Mouse (Mus musculus): Measurements from ENCODE around the gene Cdca7. TPM values are rescaled to one million over a fixed set of nuclear protein-coding genes. Genes with fewer than 3 reads are reported as not detected.

The Cdca7 gene
- polyA plus RNA-seq, 1 experiment from 2014 or later = 81.5 TPM

DNA sequence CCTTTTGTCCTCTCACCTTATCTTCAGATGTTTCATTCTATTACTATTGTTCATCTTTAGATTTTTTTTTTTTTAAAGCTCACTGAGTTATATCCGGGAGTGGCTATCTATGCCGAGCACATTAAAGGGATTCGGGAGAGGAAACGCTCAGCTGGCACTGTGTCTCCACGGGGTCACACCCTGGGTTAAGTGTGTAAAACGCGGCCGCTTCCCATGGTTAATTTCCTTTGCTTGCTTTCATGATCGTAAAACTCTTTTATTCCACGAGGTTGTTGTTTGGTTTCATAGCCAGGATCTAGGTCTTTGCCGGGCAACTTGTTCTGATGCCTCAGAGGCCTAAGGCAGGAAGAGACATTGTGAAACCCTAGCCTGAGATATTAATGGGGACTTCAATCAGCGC, 48.1 kb downstream of the Cdca7 start:
- Histone ChIP-seq H3K4me2 (ENCODE audit: low read depth, low read length) (no peak overlapping the region), H3K9me3 (ENCODE audit: control insufficient read depth, low read length) (no peaks in the 10 kb centered on the region), H3K4me1 (ENCODE audit: control insufficient read depth, insufficient read depth, low read length) (peaks cover 14% of the 10 kb centered on the region; the same call in 1 of the 2 replicates), H3K4me3 (ENCODE audit: low read depth, low read length) (no peak overlapping the region), H3K36me3 (ENCODE audit: control insufficient read depth, insufficient read depth, low read length) (no peaks in the 10 kb centered on the region), H3K27me3 (replicated peaks; ENCODE audit: control insufficient read depth, insufficient read depth, low read length) (no peaks in the 10 kb centered on the region), H3K27ac (replicated peaks; ENCODE audit: low read depth, low read length) (no peak overlapping the region), H3K9ac (ENCODE audit: low read depth, low read length) (no peak overlapping the region)
- no peak for ATAC-seq (ENCODE audit: low read depth)
- no peak for DNase-seq (ENCODE audit: low spot score)
- 59% methylated on average over 12 of the region's 12 CpGs for WGBS

DNA sequence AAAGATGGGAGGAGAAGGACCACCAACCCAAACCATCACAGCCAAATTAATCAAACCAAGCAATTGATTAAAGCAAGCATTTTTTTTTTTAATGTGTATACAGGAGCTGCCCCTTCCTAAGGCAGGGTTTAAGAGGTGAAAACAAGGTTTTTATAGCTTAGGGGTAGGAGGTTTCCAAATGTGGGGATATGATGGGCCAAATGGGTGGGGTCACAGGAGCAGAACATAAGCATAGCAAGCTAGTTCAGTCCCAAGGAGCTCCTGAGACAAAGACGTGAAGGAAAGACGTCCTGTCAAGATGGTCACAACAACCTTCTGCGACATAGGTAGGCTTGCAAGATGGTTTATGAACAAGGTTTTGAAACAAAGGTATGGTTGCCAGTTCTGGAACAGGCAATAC, 49.6 kb downstream of the Cdca7 start:
- no peak for ATAC-seq (ENCODE audit: low read depth)
- H3K4me3 ChIP-seq (ENCODE audit: low read depth, low read length) = no peak overlapping the region
- no peak overlapping the region for H3K9ac ChIP-seq (ENCODE audit: low read depth, low read length)
- 80% methylated on average over 3 of the region's 3 CpGs for WGBS
- no peaks in the 10 kb centered on the region for H3K27me3 ChIP-seq (replicated peaks; ENCODE audit: control insufficient read depth, insufficient read depth, low read length)
- DNase-seq (ENCODE audit: low spot score) = no peak
- H3K4me2 ChIP-seq (ENCODE audit: low read depth, low read length) = no peak overlapping the region
- H3K4me1 ChIP-seq (ENCODE audit: control insufficient read depth, insufficient read depth, low read length) = peaks cover 22% of the 10 kb centered on the region; the same call in 1 of the 2 replicates
- H3K27ac ChIP-seq (replicated peaks; ENCODE audit: low read depth, low read length) = no peak overlapping the region
- no peaks in the 10 kb centered on the region for H3K36me3 ChIP-seq (ENCODE audit: control insufficient read depth, insufficient read depth, low read length)
- H3K9me3 ChIP-seq (ENCODE audit: control insufficient read depth, low read length) = no peaks in the 10 kb centered on the region

DNA sequence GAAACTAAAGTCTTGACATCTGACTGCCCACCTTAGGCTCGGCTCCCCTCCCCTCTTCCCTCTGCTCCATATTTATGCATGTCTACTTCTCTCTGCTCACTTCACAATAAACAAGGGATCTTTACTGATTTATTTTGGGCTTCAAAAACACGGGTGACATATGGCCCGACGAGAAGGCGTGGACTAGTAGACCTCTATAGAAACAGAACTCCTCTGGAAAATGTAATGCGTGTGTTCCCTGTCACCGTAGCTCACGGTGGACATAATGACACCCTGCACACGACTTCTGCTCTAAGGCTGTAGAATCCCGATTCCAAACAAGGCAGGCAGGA, 53.0 kb downstream of the Cdca7 start:
- Histone ChIP-seq H3K36me3 (ENCODE audit: control insufficient read depth, insufficient read depth, low read length) (no peaks in the 10 kb centered on the region), H3K27ac (replicated peaks; ENCODE audit: low read depth, low read length) (no peak overlapping the region), H3K4me2 (ENCODE audit: low read depth, low read length) (peak overlapping the region; percentile 44)

DNA sequence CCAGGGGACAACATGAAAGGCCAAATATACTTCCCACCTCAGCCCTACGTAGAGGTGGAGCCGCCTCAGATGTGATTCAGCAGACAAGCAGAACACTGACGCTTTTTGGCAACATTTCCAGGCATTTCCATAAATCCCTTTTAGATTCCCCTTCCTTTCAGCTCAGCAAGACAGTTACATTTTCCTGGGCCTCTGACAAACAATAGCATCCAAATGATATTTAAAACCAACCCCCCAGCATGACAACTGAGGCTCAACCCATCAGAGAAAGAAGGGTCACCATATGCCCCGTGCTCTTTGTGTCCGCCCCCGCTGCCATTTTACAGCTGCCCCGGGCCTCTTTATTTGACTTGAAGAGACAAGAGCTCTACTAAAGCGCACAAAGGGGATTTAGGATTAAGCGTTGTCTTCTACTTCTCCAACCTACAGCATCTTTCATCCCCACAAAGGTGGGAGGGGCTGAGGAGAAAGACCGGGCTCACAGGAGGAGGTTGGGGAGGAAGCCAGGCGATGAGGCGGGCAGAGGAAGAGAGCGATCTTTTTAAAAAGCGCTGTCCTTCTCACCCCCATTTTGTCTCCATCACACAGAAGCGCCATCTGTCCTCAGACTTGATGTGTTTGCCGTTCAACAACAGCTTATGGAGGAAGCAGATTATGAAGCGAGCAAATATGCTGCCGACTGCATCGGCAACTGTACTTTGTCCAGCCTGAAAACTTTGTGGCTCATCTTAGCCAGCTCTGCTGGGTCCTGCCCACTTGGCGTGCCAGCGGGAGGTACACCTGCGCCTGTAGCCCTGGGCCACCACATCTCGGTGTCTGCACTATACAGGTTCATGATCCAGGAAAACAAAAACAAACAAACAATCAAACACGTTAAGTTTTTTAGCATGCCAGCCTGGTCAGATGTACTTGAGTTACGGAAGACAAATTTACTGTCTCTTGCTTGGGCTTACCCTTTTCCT, 53.7 kb downstream of the Cdca7 start:
- no peaks in the 10 kb centered on the region for H3K27me3 ChIP-seq (replicated peaks; ENCODE audit: control insufficient read depth, insufficient read depth, low read length)
- 38% methylated on average over 25 of the region's 25 CpGs for WGBS
- H3K9ac ChIP-seq (ENCODE audit: low read depth, low read length) = 0 out of 2 replicates have a peak overlapping the region, but pooled peaks have one; percentile 32
- peak overlapping the region; percentile 44 for H3K4me2 ChIP-seq (ENCODE audit: low read depth, low read length)
- peaks cover 15% of the 10 kb centered on the region; the same call in 1 of the 2 replicates for H3K4me1 ChIP-seq (ENCODE audit: control insufficient read depth, insufficient read depth, low read length)
- ATAC-seq (ENCODE audit: low read depth) = no peak
- 0 out of 2 replicates have a peak overlapping the region, but pooled peaks have one; percentile 24 for H3K27ac ChIP-seq (replicated peaks; ENCODE audit: low read depth, low read length)
- DNase-seq (ENCODE audit: low spot score) = peak; percentile 77
- peak overlapping the region; percentile 17 for H3K4me3 ChIP-seq (ENCODE audit: low read depth, low read length)
- H3K36me3 ChIP-seq (ENCODE audit: control insufficient read depth, insufficient read depth, low read length) = no peaks in the 10 kb centered on the region
- no peaks in the 10 kb centered on the region for H3K9me3 ChIP-seq (ENCODE audit: control insufficient read depth, low read length)

More for the DNA sequence above, 53.0 kb downstream of the Cdca7 start:
- H3K4me3 ChIP-seq (ENCODE audit: low read depth, low read length) = no peak overlapping the region
- DNase-seq (ENCODE audit: low spot score) = no peak
- no peak for ATAC-seq (ENCODE audit: low read depth)
- 68% methylated on average over 10 of the region's 10 CpGs for WGBS
- peaks cover 19% of the 10 kb centered on the region; the same call in 1 of the 2 replicates for H3K4me1 ChIP-seq (ENCODE audit: control insufficient read depth, insufficient read depth, low read length)
- no peaks in the 10 kb centered on the region for H3K27me3 ChIP-seq (replicated peaks; ENCODE audit: control insufficient read depth, insufficient read depth, low read length)
- H3K9ac ChIP-seq (ENCODE audit: low read depth, low read length) = no peak overlapping the region
- no peaks in the 10 kb centered on the region for H3K9me3 ChIP-seq (ENCODE audit: control insufficient read depth, low read length)

DNA sequence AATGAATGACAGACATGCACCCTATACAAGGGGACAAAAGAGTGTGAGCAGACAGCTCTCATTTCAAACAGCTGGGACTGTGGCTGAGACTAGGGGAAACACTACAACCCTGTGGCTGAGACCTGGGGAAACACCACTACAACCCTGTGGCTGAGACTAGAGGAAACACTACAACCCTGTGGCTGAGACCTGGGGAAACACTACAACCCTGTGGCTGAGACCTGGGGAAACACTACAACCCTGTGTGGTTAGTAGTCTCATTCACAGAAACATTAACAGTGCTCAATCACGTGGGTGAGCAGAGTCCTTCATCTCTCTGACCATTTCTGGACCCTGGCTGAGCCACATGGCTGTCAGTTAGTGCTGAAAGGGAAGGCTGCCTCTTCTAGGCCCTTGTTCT, 59.9 kb downstream of the Cdca7 start:
- 43% methylated on average over 1 of the region's 1 CpGs for WGBS
- no peak overlapping the region for H3K27ac ChIP-seq (replicated peaks; ENCODE audit: low read depth, low read length)

More for the DNA sequence above, 59.9 kb downstream of the Cdca7 start:
- no peak overlapping the region for H3K9ac ChIP-seq (ENCODE audit: low read depth, low read length)
- no peak overlapping the region for H3K4me3 ChIP-seq (ENCODE audit: low read depth, low read length)
- H3K4me2 ChIP-seq (ENCODE audit: low read depth, low read length) = no peak overlapping the region
- no peaks in the 10 kb centered on the region for H3K9me3 ChIP-seq (ENCODE audit: control insufficient read depth, low read length)
- no peak for ATAC-seq (ENCODE audit: low read depth)
- H3K4me1 ChIP-seq (ENCODE audit: control insufficient read depth, insufficient read depth, low read length) = no peaks in the 10 kb centered on the region
- no peaks in the 10 kb centered on the region for H3K36me3 ChIP-seq (ENCODE audit: control insufficient read depth, insufficient read depth, low read length)
- no peaks in the 10 kb centered on the region for H3K27me3 ChIP-seq (replicated peaks; ENCODE audit: control insufficient read depth, insufficient read depth, low read length)
- DNase-seq (ENCODE audit: low spot score) = no peak

Other genes with a start within 250 kb of the Cdca7 start
- 20.4 and 22.3 TPM in 2 replicates for gene Map3k20, start 190.5 kb upstream of the Cdca7 start, polyA plus RNA-seq (2014; fragmentation: Nextera tagmentation; extraction: Ambion mirVana)

Measured in embryonic facial prominence, embryonic 14.5 days (tissue).